Mouse (Mus musculus) kidney, embryonic 16.5 days (tissue): ENCODE measurements around the gene Tmem104. TPM values are rescaled to one million over a fixed set of nuclear protein-coding genes. Genes with fewer than 3 reads are reported as not detected.

Source experiments
- ATAC-seq: fragments of 200-750 bp; cut with Nextera tagmentation; 2 replicates; pipeline ENCODE4 v1.8.0; 2017; ENCODE audit warnings: moderate TSS enrichment; ENCODE audit not compliant: low FRiP score, low TSS enrichment
- H3K27ac ChIP-seq: fragments of 300-500 bp; sonication (generic); 2 replicates; pipeline ENCODE4 v1.5.1; 2014; ENCODE audit warnings: low read length
- H3K27me3 ChIP-seq: fragments of 300-500 bp; sonication (generic); 2 replicates; pipeline ENCODE4 v1.6.1; 2014; ENCODE audit warnings: low read length, control low read depth, mixed read lengths; ENCODE audit not compliant: insufficient read depth
- H3K36me3 ChIP-seq: fragments of 300-500 bp; sonication (generic); 2 replicates; pipeline ENCODE4 v1.6.1; 2014; ENCODE audit warnings: low read length, control low read depth, mixed read lengths; ENCODE audit not compliant: insufficient read depth
- H3K4me1 ChIP-seq: fragments of 300-500 bp; sonication (generic); 2 replicates; pipeline ENCODE4 v1.6.1; 2014; ENCODE audit warnings: low read length, control low read depth, mixed read lengths; ENCODE audit not compliant: insufficient read depth
- H3K4me2 ChIP-seq: fragments of 300-500 bp; sonication (generic); replicated peaks from 2 replicates; pipeline ENCODE4 v1.6.1; 2014; ENCODE audit warnings: low read depth, low read length
- H3K4me3 ChIP-seq: fragments of 300-500 bp; sonication (generic); 2 replicates; pipeline ENCODE4 v1.5.1; 2014; ENCODE audit warnings: mild to moderate bottlenecking, low read length
- H3K9ac ChIP-seq: fragments of 300-500 bp; sonication (generic); replicated peaks from 2 replicates; pipeline ENCODE4 v1.6.1; 2014; ENCODE audit warnings: low read length
- H3K9me3 ChIP-seq: fragments of 300-500 bp; sonication (generic); 2 replicates; pipeline ENCODE4 v1.6.1; 2016; ENCODE audit warnings: low read length, control low read depth
- WGBS: fragments of 180-500 bp; shearing (Covaris S2); extraction: QIAGEN DNeasy Blood & Tissue Kit; methylation state at CpG from one replicate; pipeline ENCODE4 v1.1.7; 2014; 5-methylcytosine and 5-hydroxymethylcytosine counted together
- polyA plus RNA-seq: library from polyadenylated mRNA; unstranded; fragments of >200 nt; fragmentation: Nextera tagmentation; extraction: Ambion mirVana; gene quantifications from 2 replicates; pipeline ENCODE4 v1.2.1, GENCODE M21; 2015

Tmem104 gene
- polyA plus RNA-seq = 11.7 and 13.8 TPM in 2 replicates

DNA sequence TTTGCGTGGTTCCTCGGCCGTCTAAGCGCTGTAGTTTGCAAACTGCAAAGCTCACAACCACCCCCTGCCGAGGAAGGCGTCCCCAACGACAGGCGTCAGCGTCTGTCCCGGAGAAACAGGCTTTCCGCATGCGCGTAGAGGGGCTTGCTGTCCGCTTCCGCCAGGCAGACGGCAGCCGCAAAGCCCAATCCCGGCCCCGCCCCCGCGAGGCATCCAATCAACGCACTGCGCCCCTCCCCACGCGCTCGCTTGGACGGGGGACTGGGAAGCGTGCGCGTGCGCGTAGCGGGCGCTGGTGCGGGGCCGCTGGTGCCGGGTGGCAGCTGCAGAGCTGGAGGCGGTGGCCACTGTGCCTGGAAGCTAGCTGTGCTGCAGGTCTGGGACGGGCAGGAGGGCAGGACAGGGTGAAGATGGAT is at the start of gene Tmem104:
Tmem104 (plus strand) TSS at position 264 of the 416 bp plus-strand sequence.
- peaks cover 6% of the 10 kb centered on the region; the same call in 1 of the 2 replicates for H3K36me3 ChIP-seq
- WGBS = under 1% methylated on average over 39 of the region's 39 CpGs
- H3K4me2 ChIP-seq = peak within 1 kb of the TSS; percentile 97
- H3K27me3 ChIP-seq = no peaks in the 10 kb centered on the region
- H3K27ac ChIP-seq = peak within 1 kb of the TSS; percentile 79
- ATAC-seq = peak; percentile 93
- H3K4me1 ChIP-seq = peaks cover 15% of the 10 kb centered on the region
- H3K9me3 ChIP-seq = no peaks in the 10 kb centered on the region
- H3K9ac ChIP-seq = peak within 1 kb of the TSS; percentile 77
- H3K4me3 ChIP-seq = peak within 1 kb of the TSS; percentile 69

DNA sequence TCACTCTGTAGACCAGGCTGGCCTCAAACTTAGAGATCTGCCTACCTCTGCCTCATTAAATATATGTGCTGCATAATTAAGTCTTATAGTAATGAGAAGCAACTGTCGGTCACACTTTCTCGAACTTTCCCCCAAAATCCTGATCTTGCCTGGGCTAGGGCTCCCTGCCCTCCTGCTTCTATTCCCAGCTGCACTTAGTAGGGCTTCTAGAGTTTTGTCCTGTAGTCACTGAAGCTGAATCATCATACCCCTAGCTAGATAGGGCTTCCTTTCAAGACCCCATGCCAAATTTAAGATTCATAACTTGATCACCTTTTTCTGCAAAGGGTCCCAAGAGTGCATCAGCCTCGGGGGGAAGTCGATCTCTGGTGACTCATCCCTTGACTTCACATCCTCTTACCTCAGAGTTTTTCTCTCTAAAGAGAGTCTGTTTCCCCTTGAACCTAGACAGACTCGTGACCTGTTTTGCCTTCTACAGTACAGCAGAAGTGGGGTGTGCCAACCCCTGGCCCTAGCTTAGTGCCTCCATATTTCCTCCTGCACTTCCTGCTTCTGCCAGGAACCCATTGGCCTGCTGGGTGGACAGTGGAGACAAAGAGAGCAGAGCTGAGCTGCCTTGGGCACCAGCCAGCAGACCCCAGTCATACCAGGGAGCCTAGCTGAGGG is 48.6 kb upstream of the Tmem104 start:
- H3K4me3 ChIP-seq = no peak overlapping the region
- H3K27me3 ChIP-seq = no peaks in the 10 kb centered on the region
- 71% methylated on average over 5 of the region's 5 CpGs for WGBS
- no peaks in the 10 kb centered on the region for H3K4me1 ChIP-seq
- H3K27ac ChIP-seq = no peak overlapping the region
- no peaks in the 10 kb centered on the region for H3K36me3 ChIP-seq
- no peak for ATAC-seq
- H3K4me2 ChIP-seq = no peak overlapping the region
- H3K9ac ChIP-seq = no peak overlapping the region
- no peaks in the 10 kb centered on the region for H3K9me3 ChIP-seq

DNA sequence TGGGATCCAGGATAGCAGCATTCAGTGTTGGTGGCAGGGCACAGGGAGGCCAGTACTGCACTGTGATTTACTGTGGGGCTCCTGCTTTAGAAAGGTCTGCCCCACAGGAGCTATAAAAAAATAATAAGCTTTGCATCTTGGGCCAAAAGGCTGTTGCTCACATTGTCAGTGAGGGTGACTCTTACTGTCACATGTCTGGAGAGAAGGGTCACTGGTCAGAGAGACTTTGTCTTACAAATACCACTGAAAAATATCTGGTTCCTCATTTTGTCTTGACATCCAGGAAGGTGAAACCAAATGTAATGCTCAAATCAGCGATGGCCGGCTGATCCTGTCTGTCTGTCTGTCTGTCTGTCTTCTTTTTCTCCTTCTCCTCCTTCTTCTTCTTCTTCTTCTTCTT is 45.3 kb upstream of the Tmem104 start:
- H3K27me3 ChIP-seq = no peaks in the 10 kb centered on the region
- 80% methylated on average over 2 of the region's 2 CpGs for WGBS
- no peaks in the 10 kb centered on the region for H3K4me1 ChIP-seq
- H3K4me3 ChIP-seq = no peak overlapping the region
- no peak for ATAC-seq
- H3K9me3 ChIP-seq = no peaks in the 10 kb centered on the region
- no peak overlapping the region for H3K4me2 ChIP-seq
- H3K27ac ChIP-seq = no peak overlapping the region
- no peak overlapping the region for H3K9ac ChIP-seq
- H3K36me3 ChIP-seq = no peaks in the 10 kb centered on the region

DNA sequence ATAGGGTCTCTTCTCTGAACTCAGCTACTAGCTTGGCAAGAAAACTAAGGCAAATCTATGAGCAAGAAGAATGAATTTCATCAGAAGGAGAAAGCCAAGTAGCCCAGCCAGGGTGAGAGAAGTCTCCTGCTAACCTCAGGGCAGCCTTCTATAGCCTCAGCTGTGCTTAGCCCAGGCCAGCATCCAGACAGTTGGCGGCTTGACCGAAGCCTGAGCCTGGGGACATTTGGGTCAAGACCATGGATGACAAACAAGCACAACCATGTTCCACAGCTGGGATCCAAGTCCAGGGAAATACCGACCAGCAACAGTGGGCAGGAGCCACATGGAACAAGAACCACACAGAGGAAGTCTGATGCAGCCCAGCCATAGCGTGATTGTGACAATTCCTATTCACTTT is 39.5 kb upstream of the Tmem104 start:
- no peak for ATAC-seq
- H3K9me3 ChIP-seq = no peaks in the 10 kb centered on the region
- H3K36me3 ChIP-seq = no peaks in the 10 kb centered on the region
- H3K4me1 ChIP-seq = peaks cover 11% of the 10 kb centered on the region; the same call in 1 of the 2 replicates
- H3K4me3 ChIP-seq = no peak overlapping the region
- H3K4me2 ChIP-seq = no peak overlapping the region
- no peak overlapping the region for H3K9ac ChIP-seq
- H3K27ac ChIP-seq = no peak overlapping the region
- peaks cover 5% of the 10 kb centered on the region for H3K27me3 ChIP-seq
- 83% methylated on average over 4 of the region's 4 CpGs for WGBS

DNA sequence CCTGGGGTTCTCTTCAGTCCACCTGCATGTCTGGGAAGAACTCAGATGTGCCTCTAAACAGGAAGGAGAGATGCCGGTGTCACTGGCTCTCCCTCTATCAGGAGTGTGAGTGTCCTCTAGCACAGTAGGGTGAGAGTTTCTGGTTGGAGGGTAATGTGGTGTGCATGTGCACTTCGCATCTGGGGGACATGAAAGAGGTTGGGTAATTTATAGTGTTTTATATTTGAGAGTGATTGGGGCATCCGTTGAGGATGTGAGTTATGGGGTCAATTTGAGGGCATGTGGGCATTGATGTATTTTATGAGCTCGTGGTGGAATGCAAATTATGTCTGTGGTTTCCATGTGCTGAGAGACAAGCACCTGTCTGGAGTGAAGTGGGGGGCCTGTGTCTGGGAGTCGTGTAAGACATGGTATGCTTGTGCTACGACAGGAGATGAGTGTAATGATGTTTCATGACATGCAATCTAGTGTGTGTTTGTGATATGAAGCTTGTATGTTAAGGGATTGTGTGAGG is 36.5 kb upstream of the Tmem104 start:
- Histone ChIP-seq H3K9ac (no peak overlapping the region), H3K9me3 (no peaks in the 10 kb centered on the region), H3K27me3 (peaks cover 20% of the 10 kb centered on the region), H3K4me2 (no peak overlapping the region), H3K4me3 (no peak overlapping the region), H3K4me1 (peaks cover 17% of the 10 kb centered on the region), H3K36me3 (no peaks in the 10 kb centered on the region), H3K27ac (no peak overlapping the region)
- WGBS = 48% methylated on average over 6 of the region's 6 CpGs
- ATAC-seq = no peak

DNA sequence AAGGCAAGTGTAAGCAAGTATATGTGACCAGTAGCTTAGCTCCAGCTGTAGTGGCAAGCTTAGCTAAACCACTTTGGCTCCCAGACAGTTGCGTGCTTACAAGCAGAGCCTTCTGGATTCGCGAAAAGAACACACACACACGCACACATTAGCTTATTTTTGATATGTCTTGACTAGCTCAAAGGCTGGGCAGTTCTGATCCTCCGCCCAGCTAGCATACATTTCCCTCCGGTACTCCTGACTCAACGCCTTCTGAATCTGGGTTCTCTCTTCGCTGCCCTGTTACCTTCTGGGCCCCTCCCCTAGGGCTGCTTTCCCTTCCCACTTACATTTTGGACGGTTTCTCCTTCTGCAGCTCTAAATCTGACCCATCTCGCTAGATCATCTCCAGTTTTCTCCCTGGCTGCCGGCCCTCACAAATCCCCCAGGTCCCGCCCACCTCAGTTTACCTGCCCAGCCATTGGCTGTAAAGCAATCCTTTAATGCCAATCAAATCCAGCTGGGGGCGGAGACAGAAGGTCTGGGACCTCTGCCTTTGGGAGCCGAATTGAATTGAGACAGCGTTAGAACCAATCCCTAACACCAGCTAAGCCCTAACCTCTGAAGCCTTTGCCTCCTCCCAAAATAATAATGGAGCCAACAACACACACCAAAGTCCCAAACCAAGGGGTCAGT is 35.4 kb upstream of the Tmem104 start:
- WGBS = 4% methylated on average over 15 of the region's 15 CpGs
- Histone ChIP-seq H3K4me1 (peaks cover 17% of the 10 kb centered on the region), H3K27ac (no peak overlapping the region), H3K9ac (no peak overlapping the region; the same call in none of the 2 replicates), H3K27me3 (peaks cover 20% of the 10 kb centered on the region), H3K4me3 (peak overlapping the region; percentile 41), H3K9me3 (no peaks in the 10 kb centered on the region), H3K4me2 (peak overlapping the region; percentile 59), H3K36me3 (no peaks in the 10 kb centered on the region)
- ATAC-seq = peak; percentile 70; the same call in 1 of the 2 replicates

DNA sequence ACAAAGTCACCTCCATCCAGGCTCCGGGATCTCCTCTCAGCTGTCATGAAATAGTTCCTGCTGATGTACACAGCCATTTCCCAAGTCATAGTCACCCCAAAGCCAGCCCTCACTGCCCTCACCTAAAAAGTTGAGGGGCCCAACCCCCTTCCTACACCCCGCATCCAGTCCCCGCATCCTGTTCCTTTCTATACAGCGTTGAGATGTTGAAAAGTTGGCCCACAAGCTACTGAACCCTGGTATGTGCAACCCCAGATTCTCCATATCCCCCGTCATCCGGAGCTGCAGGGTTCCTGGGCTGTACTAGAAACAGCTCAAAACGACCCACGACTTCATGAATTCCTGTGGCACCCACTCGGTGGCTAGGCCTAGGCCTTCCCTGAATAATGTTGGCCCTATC is 34.2 kb upstream of the Tmem104 start:
- H3K27ac ChIP-seq = no peak overlapping the region
- no peak for ATAC-seq
- 76% methylated on average over 9 of the region's 9 CpGs for WGBS
- H3K9ac ChIP-seq = no peak overlapping the region
- peaks cover 19% of the 10 kb centered on the region for H3K4me1 ChIP-seq
- H3K4me3 ChIP-seq = no peak overlapping the region
- H3K27me3 ChIP-seq = peaks cover 20% of the 10 kb centered on the region
- H3K4me2 ChIP-seq = no peak overlapping the region; the same call in 1 of the 2 replicates
- H3K36me3 ChIP-seq = no peaks in the 10 kb centered on the region
- H3K9me3 ChIP-seq = no peaks in the 10 kb centered on the region

DNA sequence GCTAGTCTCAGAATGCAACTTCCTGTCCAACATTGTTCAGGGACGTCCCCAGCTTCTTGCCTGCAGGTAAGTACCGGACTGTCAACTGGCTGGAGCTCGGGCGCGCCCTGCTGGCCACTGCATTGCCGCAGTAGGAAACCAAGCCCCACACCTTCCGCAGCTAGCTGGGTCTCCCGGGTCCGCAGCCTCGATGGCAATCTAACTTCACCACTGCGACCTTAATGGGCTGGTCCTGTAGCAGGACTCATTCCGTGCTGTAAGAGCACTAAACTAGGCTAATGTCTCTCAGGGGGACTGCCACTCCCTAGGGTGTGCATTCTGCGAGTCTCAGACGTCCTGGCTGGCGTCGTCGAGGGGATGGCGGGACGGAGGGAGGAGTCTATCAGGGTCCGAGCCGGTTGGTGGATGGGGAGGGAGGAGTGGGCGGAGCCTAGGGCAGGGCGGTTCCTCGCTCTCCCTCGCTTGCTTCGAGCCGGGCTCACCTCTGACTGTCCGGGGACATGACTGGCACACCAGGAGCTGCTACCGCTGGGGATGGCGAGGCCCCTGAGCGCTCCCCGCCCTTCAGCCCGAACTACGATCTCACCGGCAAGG is 33.5 kb upstream of the Tmem104 start:
- no peaks in the 10 kb centered on the region for H3K36me3 ChIP-seq
- H3K27ac ChIP-seq = no peak overlapping the region
- peak overlapping the region; percentile 34 for H3K4me3 ChIP-seq
- peak overlapping the region; percentile 43 for H3K4me2 ChIP-seq
- peak; percentile 84 for ATAC-seq
- no peak overlapping the region for H3K9ac ChIP-seq
- H3K4me1 ChIP-seq = peaks cover 25% of the 10 kb centered on the region
- H3K27me3 ChIP-seq = peaks cover 20% of the 10 kb centered on the region
- H3K9me3 ChIP-seq = no peaks in the 10 kb centered on the region
- under 1% methylated on average over 35 of the region's 35 CpGs for WGBS

DNA sequence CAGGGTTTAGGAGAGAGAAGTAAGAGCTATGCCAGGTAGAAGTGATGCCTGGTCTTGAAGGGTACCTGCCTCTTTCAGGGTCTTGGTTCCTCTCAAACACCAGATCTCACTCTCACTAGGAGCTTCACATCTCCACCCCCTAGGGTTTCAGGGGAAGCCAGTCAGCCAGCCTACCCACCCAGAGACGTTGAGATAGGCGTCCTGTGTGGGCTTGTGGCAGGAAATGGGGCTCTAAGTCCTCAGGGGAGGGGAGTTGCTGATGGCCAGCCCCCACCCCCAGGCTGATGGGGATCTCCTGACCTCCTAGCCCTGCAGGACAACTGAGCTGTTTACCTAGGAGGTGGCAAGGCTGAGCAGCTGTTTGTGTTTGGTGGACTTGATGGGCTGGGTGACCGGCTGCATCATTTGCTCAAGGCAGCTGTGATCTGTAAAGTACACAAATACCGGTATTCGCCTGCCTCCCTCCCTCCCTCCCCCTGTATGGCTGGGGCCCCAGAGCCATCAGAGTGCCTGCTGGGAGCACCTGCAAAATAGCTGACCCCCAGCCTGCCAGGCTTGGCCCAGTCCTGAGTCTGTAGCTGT is 32.1 kb upstream of the Tmem104 start:
- H3K27ac ChIP-seq = no peak overlapping the region
- H3K9me3 ChIP-seq = 0 out of 2 replicates have a peak, but pooled peaks cover 2% of the 10 kb centered on the region

More for the DNA sequence above, 32.1 kb upstream of the Tmem104 start:
- Histone ChIP-seq H3K4me2 (no peak overlapping the region), H3K27me3 (peaks cover 20% of the 10 kb centered on the region), H3K36me3 (no peaks in the 10 kb centered on the region), H3K4me3 (no peak overlapping the region), H3K4me1 (peaks cover 25% of the 10 kb centered on the region), H3K9ac (no peak overlapping the region)
- 1% methylated on average over 5 of the region's 5 CpGs for WGBS
- ATAC-seq = no peak
